Mouse (Mus musculus) lung, adult 18-20 months (tissue): Measurements from ENCODE around the gene Tango2.

Source experiments
- DNase-seq, 2 experiments: peaks; one replicate each; pipeline ENCODE4 v3.0.0; 2022; ENCODE audit warnings: mixed read lengths in 2 of 2

The Tango2 gene

GRCm38 (mm10) chr16:18252736-18253135 lies 95.2 kb downstream of the Tango2 start:
- no peak for DNase-seq

- DNase-seq = no peak
These were observed 96.8 kb downstream of the Tango2 start for GRCm38 (mm10) chr16:18250828-18251790.
